ENCODE assay signal across 12 mouse cellular contexts in the genomic region with DNA sequence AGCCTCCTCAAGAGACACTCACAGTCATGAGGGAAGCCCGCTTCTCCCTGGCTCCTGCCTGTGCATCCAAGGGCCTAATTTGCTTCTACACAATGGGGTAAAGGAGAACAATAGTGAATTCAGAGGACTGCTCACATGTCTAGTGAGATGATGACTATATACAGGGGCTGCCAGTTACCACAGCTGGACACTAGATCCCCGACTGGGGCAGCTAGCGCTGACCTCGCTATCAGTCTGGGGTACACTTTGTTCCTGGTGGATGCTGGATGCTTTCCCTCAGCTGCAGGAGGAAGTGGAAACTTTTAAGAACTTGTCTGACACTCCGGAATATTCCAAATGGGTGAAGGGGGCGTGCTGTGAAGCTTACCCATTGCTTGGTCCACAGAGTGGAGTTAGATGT.
DNase-seq lines count a peak whose midpoint lies in the region; ATAC-seq and TF ChIP-seq lines count a peak whose summit lies in the region.
"Had no signal": no experiment of that assay in that cellular context is flagged by ENCODE, and none has a peak within 500 bp of the region (broad histone marks: within the 10 kb centered on the region; RNA-seq: fewer than 3 reads in every experiment).

No protein-coding gene starts in this region.

- no peaks in the 10 kb centered on the region; the same call in 1 of the 2 replicates for H3K36me3 ChIP-seq in heart, postnatal 0 days (replicated peaks; ENCODE audit: control insufficient read depth, insufficient read depth, low read length)
- H3K36me3 ChIP-seq in thymus, adult 2 months (ENCODE audit: control insufficient read depth, insufficient read depth, low read length): no peaks in the 10 kb centered on the region
- H3K36me3 ChIP-seq in kidney, embryonic 15.5 days: no peaks in the 10 kb centered on the region
- H3K36me3 ChIP-seq: embryonic facial prominence, embryonic 12.5 days; hindbrain, embryonic 15.5 days had no signal

- H3K9ac ChIP-seq in heart, postnatal 0 days (replicated peaks; ENCODE audit: low read depth, low read length): no peak overlapping the region
- no peak overlapping the region for H3K9ac ChIP-seq in kidney, embryonic 15.5 days
- H3K9ac ChIP-seq: embryonic facial prominence, embryonic 12.5 days; hindbrain, embryonic 15.5 days had no signal

- DNase-seq in cerebellum, postnatal 25 days: no peak
- DNase-seq in layer of hippocampus, adult 18-20 months (ENCODE audit: low spot score in 2 of 2): peak; percentile 19 to 52
- DNase-seq in layer of hippocampus, postnatal 14 days (ENCODE audit: low spot score in 2 of 2): no peak
- DNase-seq in 3T3-L1 (ENCODE audit: low read depth, low spot score): peak; percentile 51
- peak; percentile 53 for DNase-seq in heart, postnatal 0 days (ENCODE audit: low spot score)
- DNase-seq in thymus, adult 2 months: no peak
- DNase-seq: left cerebral cortex, postnatal 4 days had no signal

- TF ChIP-seq CTCF in heart, postnatal 0 days (IDR thresholded peaks at IDR 0.05; ENCODE audit: low read depth): no peak
- TF ChIP-seq CTCF in thymus, adult 2 months (IDR thresholded peaks at IDR 0.05; ENCODE audit: borderline replicate concordance, control insufficient read depth, extremely low read depth, insufficient read depth, low read length, poor library complexity): no peak

- no peaks in the 10 kb centered on the region for H3K4me1 ChIP-seq in heart, postnatal 0 days (ENCODE audit: control insufficient read depth, insufficient read depth)
- H3K4me1 ChIP-seq in thymus, adult 2 months (replicated peaks; ENCODE audit: control insufficient read depth, insufficient read depth, low read length): no peaks in the 10 kb centered on the region
- H3K4me1 ChIP-seq in kidney, embryonic 15.5 days: peaks cover 15% of the 10 kb centered on the region; the same call in 1 of the 2 replicates
- H3K4me1 ChIP-seq: hindbrain, embryonic 15.5 days had no signal

- peaks cover 3% of the 10 kb centered on the region; the same call in 1 of the 2 replicates for H3K9me3 ChIP-seq in heart, postnatal 0 days (replicated peaks; ENCODE audit: control insufficient read depth, low read length)
- H3K9me3 ChIP-seq in kidney, embryonic 15.5 days (replicated peaks): no peaks in the 10 kb centered on the region
- H3K9me3 ChIP-seq: embryonic facial prominence, embryonic 12.5 days; hindbrain, embryonic 15.5 days had no signal

- H3K27ac ChIP-seq in heart, postnatal 0 days (ENCODE audit: low read depth): peak overlapping the region; percentile 10
- no peak overlapping the region for H3K27ac ChIP-seq in thymus, adult 2 months (ENCODE audit: control insufficient read depth, insufficient read depth, low read length)
- H3K27ac ChIP-seq in kidney, embryonic 15.5 days: no peak overlapping the region
- H3K27ac ChIP-seq: embryonic facial prominence, embryonic 12.5 days; hindbrain, embryonic 15.5 days had no signal

- 56% methylated on average over 6 of the region's 6 CpGs for WGBS in heart, postnatal 0 days
- WGBS in thymus, adult 2 months: 93% methylated on average over 6 of the region's 6 CpGs
- 89% methylated on average over 6 of the region's 6 CpGs for WGBS in kidney, embryonic 15.5 days

- H3K4me3 ChIP-seq in heart, postnatal 0 days (ENCODE audit: low read depth, low read length): no peak overlapping the region
- H3K4me3 ChIP-seq in thymus, adult 2 months (ENCODE audit: control insufficient read depth, insufficient read depth, low read length): no peak overlapping the region
- H3K4me3 ChIP-seq in kidney, embryonic 15.5 days (replicated peaks): no peak overlapping the region
- H3K4me3 ChIP-seq: embryonic facial prominence, embryonic 12.5 days; hindbrain, embryonic 15.5 days had no signal

- ATAC-seq in cerebellum, adult (ENCODE audit: insufficient number of reproducible peaks, low FRiP score, low TSS enrichment): 0 out of 2 replicates have a peak, but pooled peaks have one; percentile 15
- ATAC-seq in heart, postnatal 0 days (ENCODE audit: insufficient read depth, low read depth): peak; percentile 72
- no peak for ATAC-seq in kidney, embryonic 15.5 days (replicated peaks; ENCODE audit: low FRiP score)
- ATAC-seq: forebrain, embryonic 16.5 days had no signal

- TF ChIP-seq EP300 in heart, postnatal 0 days (IDR thresholded peaks at IDR 0.05; ENCODE audit: low read depth): 0 out of 2 replicates have a peak, but pooled peaks have one; percentile 27

- no peaks in the 10 kb centered on the region for H3K27me3 ChIP-seq in heart, postnatal 0 days (ENCODE audit: control insufficient read depth, insufficient read depth, low read length)
- H3K27me3 ChIP-seq in thymus, adult 2 months (ENCODE audit: control insufficient read depth, insufficient read depth, low read length): no peaks in the 10 kb centered on the region
- H3K27me3 ChIP-seq in kidney, embryonic 15.5 days: no peaks in the 10 kb centered on the region
- H3K27me3 ChIP-seq: embryonic facial prominence, embryonic 12.5 days; hindbrain, embryonic 15.5 days had no signal

- H3K4me2 ChIP-seq in heart, postnatal 0 days (ENCODE audit: low read depth, low read length): no peak overlapping the region
- H3K4me2 ChIP-seq in kidney, embryonic 15.5 days: no peak overlapping the region
- H3K4me2 ChIP-seq: embryonic facial prominence, embryonic 12.5 days; hindbrain, embryonic 15.5 days had no signal

- no peak for TF ChIP-seq POLR2A in thymus, adult 2 months (IDR thresholded peaks at IDR 0.05; ENCODE audit: control insufficient read depth, extremely low read depth, insufficient read depth, low read length, poor library complexity)

Comparison
In these comparisons a context has a peak if more than half of its experiments do, and no peak if none do; other contexts are left out.
1. DNase-seq: peak in layer of hippocampus, adult 18-20 months (2 of 2), 3T3-L1 (single experiment) and heart, postnatal 0 days (single experiment); none in cerebellum, postnatal 25 days (0 of 2), layer of hippocampus, postnatal 14 days (0 of 2) and thymus, adult 2 months (single experiment).